Mouse (Mus musculus): ENCODE measurements around the gene Mrtfa.

DNA sequence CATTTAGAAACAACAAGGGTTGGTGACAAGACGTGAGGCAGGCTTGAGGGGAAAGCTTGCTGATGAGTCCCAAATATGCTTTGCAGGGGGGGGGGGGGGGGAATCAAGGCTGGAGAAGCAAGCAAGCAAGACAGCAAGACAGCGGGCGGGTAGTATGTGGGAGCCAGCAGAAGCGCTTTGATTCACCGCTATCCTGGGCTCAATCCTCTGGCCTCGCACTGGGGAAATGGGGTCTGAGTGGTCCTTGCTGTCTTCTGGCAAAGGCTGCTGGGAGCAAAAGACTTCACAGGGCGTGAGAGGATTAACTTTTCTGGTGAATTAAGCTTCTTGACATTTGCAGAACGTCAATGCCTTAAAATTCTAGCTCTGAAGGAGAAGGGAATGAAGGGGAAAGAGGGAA, 45.5 kb upstream of the Mrtfa start:
- no peak for TF ChIP-seq CTCF (IDR thresholded peaks at IDR 0.05; ENCODE audit: low read depth, low read length)
- no peak for TF ChIP-seq TAL1 (conservative IDR thresholded peaks at IDR 0.05; ENCODE audit: low read depth, low read length)
- TF ChIP-seq GATA1 (IDR thresholded peaks at IDR 0.05; ENCODE audit: borderline replicate concordance, low read length): no peak
- TF ChIP-seq POLR2AphosphoS5 (IDR thresholded peaks at IDR 0.05; ENCODE audit: insufficient replicate concordance, low read depth, low read length): no peak
- no peak for TF ChIP-seq GATA2 (IDR thresholded peaks at IDR 0.05; ENCODE audit: borderline replicate concordance, low read depth, low read length)

Data from G1E (cell line).